Mouse (Mus musculus): ENCODE measurements around the gene Zim1.

DNA sequence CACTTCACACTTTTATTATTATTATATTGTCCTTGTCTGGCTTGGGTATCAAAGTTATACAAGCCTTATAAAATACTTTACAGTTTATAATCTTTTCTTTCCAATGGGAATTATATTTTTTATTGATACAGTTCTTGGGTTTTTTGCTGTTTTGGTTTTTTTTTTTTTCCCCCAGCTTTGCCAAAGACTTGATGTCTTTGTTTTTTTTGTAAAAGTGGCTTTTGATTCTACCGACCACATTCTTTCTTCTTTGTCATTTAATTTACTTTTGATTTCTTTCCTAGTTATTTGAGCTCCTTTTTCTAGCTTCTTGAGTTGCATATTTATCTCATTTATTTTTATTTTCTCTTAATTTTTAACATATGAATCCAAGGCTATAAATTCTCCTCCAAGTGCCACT is 39.8 kb upstream of the Zim1 start:
- TF ChIP-seq CTCF (IDR thresholded peaks at IDR 0.05; ENCODE audit: low read depth) (no peak), EP300 (IDR thresholded peaks at IDR 0.05; ENCODE audit: low read depth) (no peak)

All from liver, embryonic 14.5 days (tissue).